Mouse (Mus musculus) E14TG2a.4 (cell line): ENCODE results near the gene Chaf1a.

ENCODE experiments used
- CTCF ChIP-seq: conservative IDR thresholded peaks from 2 replicates; pipeline ENCODE4 v1.5.1; 2014; ENCODE audit warnings: low read length
- NANOG ChIP-seq: IDR thresholded peaks from 2 replicates; pipeline ENCODE4 v1.6.1; 2014; ENCODE audit warnings: borderline replicate concordance, low read length, mixed read lengths
- POU5F1 ChIP-seq: IDR thresholded peaks from 2 replicates; pipeline ENCODE4 v1.6.1; 2014; ENCODE audit warnings: low read length, borderline replicate concordance

GRCm38 (mm10) chr17:56039345-56039744 lies 894 bp upstream of the Chaf1a start:
- TF ChIP-seq CTCF = no peak
- no peak for TF ChIP-seq POU5F1
- no peak for TF ChIP-seq NANOG
